Mouse (Mus musculus) heart, postnatal 0 days (tissue): ENCODE data around the gene Plin2.

Source experiments
- CTCF ChIP-seq: IDR thresholded peaks from 2 replicates; pipeline ENCODE4 v1.5.1; 2016; ENCODE audit warnings: antibody characterized with exemption, control low read depth, low read depth
- EP300 ChIP-seq: IDR thresholded peaks from 2 replicates; pipeline ENCODE4 v1.6.1; 2016; ENCODE audit warnings: antibody characterized with exemption, low read depth

- TF ChIP-seq CTCF: no peak
- TF ChIP-seq EP300: no peak
Observed at GRCm38 (mm10) chr4:86671803-86672202, 1.9 kb upstream of the Plin2 start.
